Mouse (Mus musculus): ENCODE data around the gene Rora. TPM values are rescaled to one million over a fixed set of nuclear protein-coding genes. Genes with fewer than 3 reads are reported as not detected.

The Rora gene
- polyA plus RNA-seq, 1 experiment from 2014 or later = 6.1 TPM

DNA sequence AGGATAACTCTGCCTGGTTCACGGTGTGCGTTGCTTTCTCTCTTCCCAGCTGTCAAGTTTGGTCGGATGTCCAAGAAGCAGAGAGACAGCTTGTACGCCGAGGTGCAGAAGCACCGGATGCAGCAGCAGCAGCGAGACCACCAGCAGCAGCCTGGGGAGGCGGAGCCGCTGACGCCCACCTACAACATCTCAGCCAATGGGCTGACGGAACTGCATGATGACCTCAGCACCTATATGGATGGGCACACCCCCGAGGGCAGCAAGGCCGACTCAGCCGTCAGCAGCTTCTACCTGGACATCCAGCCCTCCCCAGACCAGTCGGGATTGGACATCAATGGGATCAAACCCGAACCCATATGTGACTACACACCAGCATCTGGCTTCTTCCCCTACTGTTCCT lies 710.5 kb downstream of the Rora start:
- Histone ChIP-seq H3K9ac (no peak overlapping the region), H3K27ac (replicated peaks) (no peak overlapping the region), H3K4me3 (no peak overlapping the region), H3K4me2 (peak overlapping the region; percentile 20; the same call in 1 of the 2 replicates), H3K9me3 (no peaks in the 10 kb centered on the region), H3K4me1 (no peaks in the 10 kb centered on the region), H3K36me3 (peaks cover 6% of the 10 kb centered on the region; the same call in 1 of the 2 replicates), H3K27me3 (replicated peaks) (no peaks in the 10 kb centered on the region)
- ATAC-seq (ENCODE audit: extremely low read depth, insufficient number of reproducible peaks, low FRiP score, low TSS enrichment) = no peak
- 51% methylated on average over 16 of the region's 16 CpGs for WGBS

DNA sequence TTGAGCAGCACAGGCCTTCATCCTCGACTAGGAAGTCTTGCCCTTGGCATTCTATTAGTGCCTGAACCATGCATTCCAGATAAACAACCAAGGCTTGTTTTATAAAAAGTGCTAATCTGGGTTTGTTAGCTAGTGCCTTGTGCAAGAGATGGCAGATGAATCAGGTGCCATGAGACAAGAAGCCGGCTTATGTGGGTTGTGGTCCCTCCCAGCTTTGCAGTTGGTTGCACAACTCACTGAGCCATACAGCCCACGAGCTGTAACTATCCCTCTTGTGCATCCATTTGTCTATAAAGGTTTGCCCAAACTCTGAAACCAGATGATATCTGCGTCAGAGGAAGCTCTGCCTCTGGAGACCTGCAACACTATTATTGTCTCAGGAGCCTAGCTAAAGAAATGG lies 713.5 kb downstream of the Rora start:
- H3K9ac ChIP-seq = no peak overlapping the region
- H3K36me3 ChIP-seq = peaks cover 6% of the 10 kb centered on the region; the same call in 1 of the 2 replicates
- H3K4me1 ChIP-seq = peaks cover 3% of the 10 kb centered on the region; the same call in 1 of the 2 replicates
- H3K27me3 ChIP-seq (replicated peaks) = no peaks in the 10 kb centered on the region
- ATAC-seq (ENCODE audit: extremely low read depth, insufficient number of reproducible peaks, low FRiP score, low TSS enrichment) = no peak
- no peak overlapping the region for H3K4me2 ChIP-seq
- H3K4me3 ChIP-seq = no peak overlapping the region
- H3K27ac ChIP-seq (replicated peaks) = no peak overlapping the region
- no peaks in the 10 kb centered on the region for H3K9me3 ChIP-seq
- WGBS = 63% methylated on average over 4 of the region's 4 CpGs

DNA sequence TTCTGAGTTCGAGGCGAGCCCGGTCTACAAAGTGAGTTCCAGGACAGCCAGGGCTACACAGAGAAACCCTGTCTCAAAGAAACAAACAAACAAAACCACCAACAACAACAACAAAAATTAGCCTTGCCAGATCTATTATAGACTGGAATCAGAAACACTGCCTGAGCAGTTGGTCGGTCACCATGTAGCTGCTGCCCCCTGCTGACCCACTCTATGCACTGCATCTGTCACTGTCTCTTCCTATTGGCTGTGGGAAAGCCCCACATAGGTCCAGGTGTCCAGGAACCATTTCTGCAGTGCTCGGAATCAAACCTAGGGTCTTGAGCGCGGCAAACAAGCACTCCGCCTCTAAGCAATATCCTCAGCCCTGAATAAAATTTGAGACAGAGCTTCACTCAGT lies 714.5 kb downstream of the Rora start:
- H3K9me3 ChIP-seq = no peaks in the 10 kb centered on the region
- H3K4me1 ChIP-seq = peaks cover 3% of the 10 kb centered on the region; the same call in 1 of the 2 replicates
- ATAC-seq (ENCODE audit: extremely low read depth, insufficient number of reproducible peaks, low FRiP score, low TSS enrichment) = no peak
- no peak overlapping the region for H3K4me3 ChIP-seq
- H3K4me2 ChIP-seq = no peak overlapping the region
- H3K27ac ChIP-seq (replicated peaks) = no peak overlapping the region
- peaks cover 6% of the 10 kb centered on the region; the same call in 1 of the 2 replicates for H3K36me3 ChIP-seq
- H3K27me3 ChIP-seq (replicated peaks) = no peaks in the 10 kb centered on the region
- WGBS = 64% methylated on average over 8 of the region's 8 CpGs
- no peak overlapping the region for H3K9ac ChIP-seq

DNA sequence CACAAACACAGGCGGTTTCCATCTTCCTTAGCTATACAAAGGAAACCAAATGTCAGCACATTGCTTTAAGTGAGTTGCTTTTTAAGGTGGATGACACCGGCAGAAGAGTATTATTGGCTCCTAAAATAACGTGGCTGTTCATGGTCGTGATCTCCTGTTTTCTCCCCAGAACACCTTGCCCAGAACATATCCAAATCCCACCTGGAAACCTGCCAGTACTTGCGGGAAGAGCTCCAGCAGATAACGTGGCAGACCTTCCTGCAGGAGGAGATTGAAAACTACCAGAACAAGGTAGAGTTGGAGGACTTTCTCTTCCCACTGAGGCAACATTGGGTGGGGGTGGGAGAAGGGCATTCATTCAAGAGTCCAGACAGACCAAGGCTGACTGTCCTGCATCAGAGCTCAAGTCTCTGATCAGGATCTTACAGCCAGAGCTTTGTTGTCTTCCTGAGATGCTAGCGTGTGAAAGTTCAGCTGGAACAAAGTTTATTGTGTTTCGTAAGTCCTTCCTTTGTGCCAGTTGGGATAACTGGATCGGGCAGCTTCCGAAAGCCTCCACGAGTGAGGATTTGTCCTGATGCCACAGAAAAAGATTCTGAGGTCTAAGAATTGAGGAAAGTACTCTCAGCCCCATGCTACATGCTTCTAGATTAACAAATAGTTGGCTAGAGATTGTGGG lies 717.6 kb downstream of the Rora start:
- Histone ChIP-seq H3K9ac (no peak overlapping the region), H3K9me3 (no peaks in the 10 kb centered on the region), H3K36me3 (peaks cover 6% of the 10 kb centered on the region), H3K4me1 (peaks cover 3% of the 10 kb centered on the region; the same call in 1 of the 2 replicates), H3K4me3 (no peak overlapping the region), H3K27me3 (replicated peaks) (no peaks in the 10 kb centered on the region), H3K27ac (replicated peaks) (no peak overlapping the region), H3K4me2 (no peak overlapping the region)
- WGBS = 60% methylated on average over 11 of the region's 11 CpGs
- ATAC-seq (ENCODE audit: extremely low read depth, insufficient number of reproducible peaks, low FRiP score, low TSS enrichment) = no peak

DNA sequence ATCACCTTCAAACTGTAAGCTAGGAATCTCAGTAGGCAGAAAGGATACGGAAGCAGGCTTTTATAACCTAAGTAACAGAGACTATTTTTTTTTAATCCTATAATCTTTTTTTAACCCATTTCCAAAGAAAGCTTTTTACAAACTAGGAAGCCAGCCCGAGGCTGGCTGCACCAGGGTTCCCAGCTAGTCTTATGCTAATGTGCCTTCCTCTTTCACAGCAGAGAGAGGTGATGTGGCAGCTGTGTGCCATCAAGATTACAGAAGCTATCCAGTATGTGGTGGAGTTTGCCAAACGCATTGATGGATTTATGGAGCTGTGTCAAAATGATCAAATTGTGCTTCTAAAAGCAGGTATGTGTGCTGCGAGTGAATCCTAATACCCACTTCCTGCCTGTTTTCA lies 719.3 kb downstream of the Rora start:
- WGBS = 59% methylated on average over 4 of the region's 4 CpGs
- ATAC-seq (ENCODE audit: extremely low read depth, insufficient number of reproducible peaks, low FRiP score, low TSS enrichment) = no peak

DNA sequence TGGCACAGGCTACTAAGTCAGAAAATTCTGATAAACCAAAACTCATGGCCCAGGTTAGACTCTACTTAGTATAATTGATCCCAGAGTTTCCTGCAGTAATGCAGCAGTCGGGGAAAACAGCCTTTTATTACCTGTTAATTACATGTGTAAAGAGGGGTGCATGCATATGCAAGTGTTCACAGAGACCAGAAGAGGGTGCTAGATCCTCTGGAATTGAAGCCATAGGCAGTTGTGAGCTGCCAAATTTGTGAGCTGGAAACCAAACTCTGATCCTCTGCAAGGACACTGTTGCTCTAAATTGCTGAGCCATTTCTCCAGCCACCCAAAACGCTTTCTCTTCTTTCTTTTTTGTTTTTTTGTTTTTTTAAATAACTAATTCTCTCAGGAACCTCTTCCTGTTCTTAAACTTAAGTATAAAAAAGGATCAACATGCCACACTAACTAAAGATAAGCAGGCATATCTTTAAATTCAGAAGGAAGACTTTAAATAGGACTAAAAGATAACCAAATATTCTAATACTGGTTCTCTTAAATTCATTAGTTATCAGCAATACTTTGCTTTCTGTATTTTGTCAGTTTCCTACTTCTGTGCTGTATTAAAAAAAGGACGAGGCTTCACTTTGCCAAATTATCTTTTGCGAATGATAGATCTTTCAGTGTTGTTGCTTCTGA lies 723.5 kb downstream of the Rora start:
- no peak for ATAC-seq (ENCODE audit: extremely low read depth, insufficient number of reproducible peaks, low FRiP score, low TSS enrichment)
- WGBS = 81% methylated on average over 4 of the region's 4 CpGs

More for the DNA sequence above, 719.3 kb downstream of the Rora start:
- Histone ChIP-seq H3K4me3 (no peak overlapping the region), H3K4me1 (peaks cover 3% of the 10 kb centered on the region; the same call in 1 of the 2 replicates), H3K9me3 (0 out of 2 replicates have a peak, but pooled peaks cover 4% of the 10 kb centered on the region), H3K4me2 (no peak overlapping the region), H3K27ac (replicated peaks) (no peak overlapping the region), H3K27me3 (replicated peaks) (no peaks in the 10 kb centered on the region), H3K36me3 (peaks cover 17% of the 10 kb centered on the region), H3K9ac (no peak overlapping the region)

DNA sequence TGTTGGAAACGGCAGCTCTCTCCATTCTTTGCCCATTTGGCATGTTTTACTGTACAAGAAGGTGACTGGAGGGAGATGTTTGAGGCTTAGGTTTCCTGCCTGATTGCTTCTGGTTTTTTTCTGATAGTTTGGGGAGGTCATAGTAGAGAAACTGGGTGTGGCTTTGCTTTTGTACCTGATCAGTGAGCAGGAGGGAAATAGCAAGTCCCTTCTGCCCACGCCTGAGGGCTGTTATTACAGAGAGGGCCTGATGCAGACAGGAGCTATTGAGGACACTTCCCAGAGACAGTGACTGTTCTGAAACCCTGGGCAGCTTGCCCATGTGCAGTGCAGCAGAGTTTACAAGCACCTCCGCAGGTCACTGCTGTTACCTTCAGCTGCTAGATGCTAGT lies 724.1 kb downstream of the Rora start:
- Histone ChIP-seq H3K27me3 (replicated peaks) (no peaks in the 10 kb centered on the region), H3K4me1 (no peaks in the 10 kb centered on the region; the same call in 1 of the 2 replicates), H3K4me2 (no peak overlapping the region), H3K9ac (no peak overlapping the region), H3K4me3 (no peak overlapping the region), H3K27ac (replicated peaks) (no peak overlapping the region), H3K9me3 (0 out of 2 replicates have a peak, but pooled peaks cover 4% of the 10 kb centered on the region), H3K36me3 (peaks cover 28% of the 10 kb centered on the region)
- ATAC-seq (ENCODE audit: extremely low read depth, insufficient number of reproducible peaks, low FRiP score, low TSS enrichment) = no peak
- WGBS = 81% methylated on average over 3 of the region's 3 CpGs

More for the DNA sequence above, 723.5 kb downstream of the Rora start:
- Histone ChIP-seq H3K4me2 (no peak overlapping the region), H3K9ac (no peak overlapping the region), H3K4me1 (no peaks in the 10 kb centered on the region; the same call in 1 of the 2 replicates), H3K4me3 (no peak overlapping the region), H3K9me3 (0 out of 2 replicates have a peak, but pooled peaks cover 4% of the 10 kb centered on the region), H3K27me3 (replicated peaks) (no peaks in the 10 kb centered on the region), H3K27ac (replicated peaks) (no peak overlapping the region), H3K36me3 (peaks cover 28% of the 10 kb centered on the region)

DNA sequence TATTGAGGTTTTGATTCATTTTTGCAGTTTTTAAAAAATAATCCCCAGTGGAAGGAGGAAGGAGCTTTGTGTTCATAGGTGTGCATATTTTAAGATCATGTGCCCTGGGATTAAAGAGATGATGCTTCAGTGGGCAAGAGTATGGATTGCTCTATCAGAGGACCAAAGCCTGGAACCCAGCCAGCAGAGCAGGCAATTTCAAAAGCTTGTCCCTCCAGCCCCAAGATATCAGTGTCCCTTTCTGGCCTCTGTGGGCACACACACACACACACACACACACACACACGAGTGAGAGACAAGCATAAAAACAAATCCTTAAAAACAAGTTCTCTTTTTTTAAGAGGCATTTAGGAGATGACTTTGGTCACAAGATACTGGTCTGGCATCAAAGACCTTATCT lies 727.0 kb downstream of the Rora start:
- 39% methylated on average over 1 of the region's 1 CpGs for WGBS

DNA sequence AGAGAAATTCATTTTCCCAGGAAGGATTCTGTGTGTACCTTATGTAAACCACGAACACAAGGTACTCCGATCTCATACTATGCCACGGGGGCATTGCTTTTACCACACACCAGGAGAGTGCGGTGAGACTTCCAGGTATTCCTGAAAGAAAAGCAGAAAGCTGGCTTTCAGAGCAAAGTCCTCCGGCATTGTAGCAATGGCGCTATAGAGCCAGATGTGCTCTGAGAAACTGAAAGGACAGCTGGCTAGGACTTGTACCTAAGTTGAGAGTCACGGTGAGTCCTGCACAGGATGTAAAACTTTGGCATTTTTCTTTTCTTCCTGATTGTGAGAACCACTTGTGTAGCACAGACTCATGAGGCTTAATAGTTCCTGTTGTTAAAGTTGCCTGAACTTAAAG lies 728.2 kb downstream of the Rora start:
- Histone ChIP-seq H3K9me3 (0 out of 2 replicates have a peak, but pooled peaks cover 4% of the 10 kb centered on the region), H3K27me3 (replicated peaks) (no peaks in the 10 kb centered on the region), H3K4me2 (no peak overlapping the region), H3K36me3 (peaks cover 16% of the 10 kb centered on the region), H3K9ac (no peak overlapping the region), H3K4me1 (no peaks in the 10 kb centered on the region; the same call in 1 of the 2 replicates), H3K27ac (replicated peaks) (no peak overlapping the region), H3K4me3 (no peak overlapping the region)
- WGBS = 66% methylated on average over 7 of the region's 7 CpGs
- ATAC-seq (ENCODE audit: extremely low read depth, insufficient number of reproducible peaks, low FRiP score, low TSS enrichment) = no peak

More for the DNA sequence above, 727.0 kb downstream of the Rora start:
- H3K4me3 ChIP-seq = no peak overlapping the region
- H3K4me1 ChIP-seq = no peaks in the 10 kb centered on the region; the same call in 1 of the 2 replicates
- no peak overlapping the region for H3K9ac ChIP-seq
- 0 out of 2 replicates have a peak, but pooled peaks cover 4% of the 10 kb centered on the region for H3K9me3 ChIP-seq
- ATAC-seq (ENCODE audit: extremely low read depth, insufficient number of reproducible peaks, low FRiP score, low TSS enrichment) = no peak
- H3K36me3 ChIP-seq = peaks cover 24% of the 10 kb centered on the region
- H3K27ac ChIP-seq (replicated peaks) = no peak overlapping the region
- no peak overlapping the region for H3K4me2 ChIP-seq
- no peaks in the 10 kb centered on the region for H3K27me3 ChIP-seq (replicated peaks)

DNA sequence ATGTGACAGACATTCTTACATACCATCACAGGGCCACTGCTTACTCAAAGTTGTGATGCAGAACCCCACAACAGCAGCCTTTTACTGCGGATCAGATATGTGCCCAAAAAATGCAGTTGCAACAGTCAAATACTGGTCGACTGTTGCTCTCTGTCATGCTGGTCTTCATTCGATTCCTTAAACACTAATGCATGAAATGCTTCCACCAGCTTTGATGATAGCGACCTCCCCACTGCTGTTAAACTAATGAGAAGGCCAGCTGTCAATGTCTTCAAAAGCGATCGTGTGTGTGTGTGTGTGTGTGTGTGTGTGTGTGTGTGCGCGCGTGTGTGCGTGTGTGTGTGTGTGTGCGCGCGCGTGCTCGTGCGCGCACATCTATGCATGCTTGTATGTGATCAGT lies 730.9 kb downstream of the Rora start:
- no peaks in the 10 kb centered on the region for H3K9me3 ChIP-seq
- WGBS = 88% methylated on average over 17 of the region's 17 CpGs
- no peak overlapping the region for H3K9ac ChIP-seq
- no peak overlapping the region for H3K4me2 ChIP-seq
- no peaks in the 10 kb centered on the region for H3K36me3 ChIP-seq
- no peak for ATAC-seq (ENCODE audit: extremely low read depth, insufficient number of reproducible peaks, low FRiP score, low TSS enrichment)
- H3K27me3 ChIP-seq (replicated peaks) = no peaks in the 10 kb centered on the region
- H3K4me1 ChIP-seq = no peaks in the 10 kb centered on the region; the same call in 1 of the 2 replicates
- H3K27ac ChIP-seq (replicated peaks) = no peak overlapping the region
- H3K4me3 ChIP-seq = no peak overlapping the region

DNA sequence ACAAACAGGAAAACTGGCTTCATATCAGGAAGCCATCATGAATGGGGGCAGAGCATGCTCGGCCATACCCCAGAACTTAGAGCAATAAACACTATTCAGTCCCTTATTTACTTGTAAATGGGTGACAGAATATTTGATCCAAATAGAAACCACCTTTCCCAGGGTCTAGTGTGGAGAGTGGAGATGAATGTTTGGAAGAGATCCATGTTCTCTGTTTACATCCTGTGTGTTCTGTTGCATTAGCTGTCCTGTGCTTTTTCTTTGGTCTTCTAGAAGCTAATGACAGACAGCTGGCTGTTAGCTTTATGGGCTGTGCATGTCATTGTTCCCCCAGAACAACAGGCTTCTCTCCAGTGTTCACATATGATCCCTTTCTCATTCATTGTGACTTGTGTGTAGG lies 731.3 kb downstream of the Rora start:
- no peak overlapping the region for H3K27ac ChIP-seq (replicated peaks)
- 67% methylated on average over 1 of the region's 1 CpGs for WGBS

More for the DNA sequence above, 731.3 kb downstream of the Rora start:
- no peaks in the 10 kb centered on the region for H3K36me3 ChIP-seq
- no peak overlapping the region for H3K4me2 ChIP-seq
- no peak for ATAC-seq (ENCODE audit: extremely low read depth, insufficient number of reproducible peaks, low FRiP score, low TSS enrichment)
- no peak overlapping the region for H3K4me3 ChIP-seq
- H3K4me1 ChIP-seq = no peaks in the 10 kb centered on the region; the same call in 1 of the 2 replicates
- H3K9ac ChIP-seq = no peak overlapping the region
- no peaks in the 10 kb centered on the region for H3K27me3 ChIP-seq (replicated peaks)
- no peaks in the 10 kb centered on the region for H3K9me3 ChIP-seq

Data from heart, embryonic 13.5 days (tissue).